Mouse (Mus musculus): ENCODE results near the gene Idi1.
"Not testable (repeated sequence)": the region's sequence is repeated elsewhere in the genome, so short reads cannot be mapped to it uniquely, and the experiment has no call there.

The Idi1 gene

GRCm38 (mm10) chr13:8888603-8889002 is 3.3 kb downstream of the Idi1 start:
- peak; percentile 30 to 37 for DNase-seq

GRCm38 (mm10) chr13:8905986-8906385 is 20.7 kb downstream of the Idi1 start:
- not testable (repeated sequence) for DNase-seq

GRCm38 (mm10) chr13:8913890-8914289 is 28.6 kb downstream of the Idi1 start:
- DNase-seq, result peak in 1 of 2 experiments; percentile 38

GRCm38 (mm10) chr13:8933499-8933898 is 48.2 kb downstream of the Idi1 start:
- DNase-seq, result no peak

- not testable (repeated sequence) for DNase-seq
Measured at GRCm38 (mm10) chr13:8937611-8938140, 52.4 kb downstream of the Idi1 start.

GRCm38 (mm10) chr13:8941110-8941509 is 55.8 kb downstream of the Idi1 start:
- DNase-seq, result not testable (repeated sequence)

- DNase-seq, result not testable (repeated sequence)
Measured at GRCm38 (mm10) chr13:8941701-8942100, 56.4 kb downstream of the Idi1 start.

All from kidney, postnatal 36 days (tissue).